Mouse (Mus musculus): Measurements from ENCODE around the gene Pear1. TPM values are rescaled to one million over a fixed set of nuclear protein-coding genes. Genes with fewer than 3 reads are reported as not detected.
A peak's percentile ranks its signal among the peaks of the same experiment; 100 is the strongest.
"Not testable (repeated sequence)": the region's sequence is repeated elsewhere in the genome, so short reads cannot be mapped to it uniquely, and the experiment has no call there.

Gene Pear1
- 10 to 100 TPM in 1 of 2 experiments, 1 to 10 TPM in 1; 7.1 to 11.6 TPM for total RNA-seq (2021)
- long read RNA-seq, full-length matches to known transcripts, result 1 of 13 reads
- long read RNA-seq, partial matches to known transcripts, result 0 of 13 reads
- long read RNA-seq, other reads (novel, unspliced or antisense), result 12 of 13 reads

GRCm38 (mm10) chr3:87824206-87824605 lies at the start of gene Pear1:
Pear1 (minus strand) TSS chr3:87824306.
- DNase-seq (ENCODE audit: low spot score in 2 of 2), result not testable (repeated sequence)

GRCm38 (mm10) chr3:87864111-87864510 lies 40.0 kb upstream of the Pear1 start:
- not testable (repeated sequence) for DNase-seq (ENCODE audit: low spot score in 2 of 2)

- peak; percentile 58 to 91 for DNase-seq (ENCODE audit: low spot score in 2 of 2)
These were observed 35.7 kb upstream of the Pear1 start for GRCm38 (mm10) chr3:87859813-87860212.

- DNase-seq (ENCODE audit: low spot score in 2 of 2), result no peak
These were observed 33.6 kb upstream of the Pear1 start for GRCm38 (mm10) chr3:87857666-87858065.

GRCm38 (mm10) chr3:87855936-87856335 lies 31.8 kb upstream of the Pear1 start:
- no peak for DNase-seq (ENCODE audit: low spot score in 2 of 2)

GRCm38 (mm10) chr3:87854795-87855568 lies 30.9 kb upstream of the Pear1 start:
- DNase-seq (ENCODE audit: low spot score in 2 of 2), result no peak

- DNase-seq (ENCODE audit: low spot score in 2 of 2), result no peak
These were observed 25.0 kb upstream of the Pear1 start for GRCm38 (mm10) chr3:87849117-87849516.

GRCm38 (mm10) chr3:87847680-87848079 lies 23.6 kb upstream of the Pear1 start:
- no peak for DNase-seq (ENCODE audit: low spot score in 2 of 2)

GRCm38 (mm10) chr3:87846650-87847110 lies 22.6 kb upstream of the Pear1 start, which contains the start of gene Sh2d2a:
Sh2d2a (plus strand) TSS chr3:87846755.
- DNase-seq (ENCODE audit: low spot score in 2 of 2), result no peak

GRCm38 (mm10) chr3:87846186-87846585 lies 22.1 kb upstream of the Pear1 start:
- DNase-seq (ENCODE audit: low spot score in 2 of 2), result no peak

- no peak for DNase-seq (ENCODE audit: low spot score in 2 of 2)
These were observed 20.9 kb upstream of the Pear1 start for GRCm38 (mm10) chr3:87844981-87845380.

- no peak for DNase-seq (ENCODE audit: low spot score in 2 of 2)
These were observed 16.8 kb upstream of the Pear1 start for GRCm38 (mm10) chr3:87840858-87841257.

- peak; percentile 59 to 87 for DNase-seq (ENCODE audit: low spot score in 2 of 2)
These were observed 14.5 kb upstream of the Pear1 start for GRCm38 (mm10) chr3:87838622-87839021.

GRCm38 (mm10) chr3:87833482-87833881 lies 9.4 kb upstream of the Pear1 start:
- DNase-seq (ENCODE audit: low spot score in 2 of 2), result no peak

GRCm38 (mm10) chr3:87832109-87832859 lies 8.2 kb upstream of the Pear1 start:
- DNase-seq (ENCODE audit: low spot score in 2 of 2), result no peak

- DNase-seq (ENCODE audit: low spot score in 2 of 2), result no peak
These were observed 4.9 kb upstream of the Pear1 start for GRCm38 (mm10) chr3:87829025-87829424.

GRCm38 (mm10) chr3:87828435-87828834 lies 4.3 kb upstream of the Pear1 start:
- DNase-seq (ENCODE audit: low spot score in 2 of 2), result no peak

GRCm38 (mm10) chr3:87818226-87818625 lies 5.9 kb downstream of the Pear1 start:
- DNase-seq (ENCODE audit: low spot score in 2 of 2), result no peak

- peak; percentile 62 to 87 for DNase-seq (ENCODE audit: low spot score in 2 of 2)
These were observed 7.4 kb downstream of the Pear1 start for GRCm38 (mm10) chr3:87816646-87817093.

GRCm38 (mm10) chr3:87816166-87816565 lies 7.9 kb downstream of the Pear1 start:
- no peak for DNase-seq (ENCODE audit: low spot score in 2 of 2)

- no peak for DNase-seq (ENCODE audit: low spot score in 2 of 2)
These were observed 11.2 kb downstream of the Pear1 start for GRCm38 (mm10) chr3:87812873-87813272.

- DNase-seq (ENCODE audit: low spot score in 2 of 2), result no peak
These were observed 11.7 kb downstream of the Pear1 start for GRCm38 (mm10) chr3:87812413-87812812.

Data from layer of hippocampus, adult 18-20 months (tissue).